Mouse (Mus musculus): Measurements from ENCODE around the gene Ang.

- no peak for TF ChIP-seq GABPA (IDR thresholded peaks at IDR 0.05; ENCODE audit: insufficient replicate concordance, low read depth, low read length)
- no peak for TF ChIP-seq CTCF (conservative IDR thresholded peaks at IDR 0.05 in 1 of 2, IDR thresholded peaks at IDR 0.05 in 1 of 2; ENCODE audit: low read depth in 2 of 2, low read length in 2 of 2)
- no peak for TF ChIP-seq E2F4 (IDR thresholded peaks at IDR 0.05; ENCODE audit: insufficient replicate concordance, low read depth, low read length)
- no peak for TF ChIP-seq POLR2A (IDR thresholded peaks at IDR 0.05; ENCODE audit: low read depth, low read length)
- no peak for TF ChIP-seq RCOR1 (conservative IDR thresholded peaks at IDR 0.05; ENCODE audit: low read depth, low read length)
- no peak for TF ChIP-seq CHD2 (IDR thresholded peaks at IDR 0.05; ENCODE audit: low read length)
- TF ChIP-seq RAD21 (IDR thresholded peaks at IDR 0.05; ENCODE audit: low read depth, low read length) = no peak
- no peak for TF ChIP-seq ZKSCAN1 (IDR thresholded peaks at IDR 0.05; ENCODE audit: borderline replicate concordance, low read depth, low read length)
- TF ChIP-seq ELF1 (IDR thresholded peaks at IDR 0.05; ENCODE audit: low read depth, low read length) = no peak
- TF ChIP-seq MEF2A (IDR thresholded peaks at IDR 0.05; ENCODE audit: borderline replicate concordance, low read depth, low read length) = no peak
- TF ChIP-seq MAX (IDR thresholded peaks at IDR 0.05; ENCODE audit: low read length) = no peak
- TF ChIP-seq JUND (conservative IDR thresholded peaks at IDR 0.05; ENCODE audit: low read depth, low read length) = no peak
Measured at GRCm38 (mm10) chr14:51129624-51129975, 38.6 kb downstream of the Ang start.

Data from CH12.LX (cell line).